Mouse (Mus musculus): Measurements from ENCODE around the gene Slc37a4.

- no peak for TF ChIP-seq POLR2A (IDR thresholded peaks at IDR 0.05; ENCODE audit: low read depth, low read length)
- TF ChIP-seq CTCF (conservative IDR thresholded peaks at IDR 0.05; ENCODE audit: insufficient read depth, insufficient read length, low read depth, low read length), result no peak; the same call in 1 of the 2 replicates
Measured at GRCm38 (mm10) chr9:44450387-44450786, 53.7 kb downstream of the Slc37a4 start.
